Mouse (Mus musculus) CH12.LX (cell line): ENCODE data around the gene Cadm2. TPM values are rescaled to one million over a fixed set of nuclear protein-coding genes. Genes with fewer than 3 reads are reported as not detected.

Source experiments
- DNase-seq: peaks from one replicate; pipeline ENCODE4 v3.0.0-alpha.2; 2013; ENCODE audit errors: extremely low read depth
- H3K27ac ChIP-seq: 2 replicates; pipeline ENCODE4 v1.5.1; 2012; ENCODE audit warnings: low read depth, mild to moderate bottlenecking, control low read depth, moderate library complexity; ENCODE audit not compliant: insufficient read depth
- H3K27me3 ChIP-seq: replicated peaks from 2 replicates; pipeline ENCODE3; 2012; ENCODE audit warnings: inconsistent platforms
- H3K36me3 ChIP-seq, 2 experiments: replicated peaks in 1 of 2; 2 replicates each; pipeline versions ENCODE3 to v1.6.1; 2012; ENCODE audit warnings: inconsistent platforms in 1 of 2, low read length in 1 of 2, mild to moderate bottlenecking in 1 of 2, mixed read lengths in 1 of 2, moderate library complexity in 1 of 2; ENCODE audit not compliant: control insufficient read depth in 1 of 2, insufficient read depth in 1 of 2
- H3K4me1 ChIP-seq, 2 experiments: 2 replicates each; pipeline ENCODE4 v1.6.1; 2012; ENCODE audit warnings: inconsistent platforms in 1 of 2, moderate library complexity in 1 of 2; ENCODE audit not compliant: insufficient read depth in 2 of 2, control insufficient read depth in 1 of 2
- H3K4me2 ChIP-seq: 2 replicates; pipeline ENCODE4 v1.6.1; 2012; ENCODE audit warnings: low read depth, mild to moderate bottlenecking, control low read depth; ENCODE audit not compliant: poor library complexity, insufficient read depth, severe bottlenecking
- H3K4me3 ChIP-seq, 3 experiments: fragments of 150-350 bp in 1 of 3; sonication (generic) in 1 of 3; replicated peaks in 1 of 3; 2 replicates each; pipeline versions ENCODE3 to v1.5.1; 2011 to 2012; ENCODE audit warnings: low read depth in 2 of 3, low read length in 2 of 3, mild to moderate bottlenecking in 2 of 3, moderate library complexity in 2 of 3, control low read depth in 1 of 3, improper control_type of control experiment in 1 of 3, inconsistent platforms in 1 of 3, mixed read lengths in 1 of 3; ENCODE audit not compliant: poor library complexity in 1 of 3
- H3K79me2 ChIP-seq: replicated peaks from 2 replicates; pipeline ENCODE4 v1.6.1; 2012; ENCODE audit warnings: mild to moderate bottlenecking, moderate library complexity; ENCODE audit not compliant: control insufficient read depth, poor library complexity, insufficient read depth, severe bottlenecking; ENCODE audit errors: extremely low read depth
- H3K9ac ChIP-seq: 2 replicates; pipeline ENCODE4 v1.6.1; 2012; ENCODE audit warnings: low read depth, mild to moderate bottlenecking, control low read depth, moderate library complexity; ENCODE audit not compliant: insufficient read depth
- H3K9me3 ChIP-seq: replicated peaks from 2 replicates; pipeline ENCODE3; 2012; ENCODE audit warnings: low read length, inconsistent platforms, mixed read lengths
- BHLHE40 ChIP-seq: IDR thresholded peaks from 2 replicates; pipeline ENCODE4 v1.6.1; 2011; ENCODE audit warnings: mild to moderate bottlenecking, low read depth, low read length, improper control_type of control experiment
- CHD1 ChIP-seq: IDR thresholded peaks from 2 replicates; pipeline ENCODE4 v1.6.1; 2012; ENCODE audit warnings: low read depth, low read length, improper control_type of control experiment, inconsistent platforms
- E2F4 ChIP-seq: IDR thresholded peaks from 2 replicates; pipeline ENCODE4 v1.6.1; 2011; ENCODE audit warnings: low read depth, low read length, improper control_type of control experiment; ENCODE audit not compliant: insufficient replicate concordance
- ELF1 ChIP-seq: IDR thresholded peaks from 2 replicates; pipeline ENCODE4 v1.6.1; 2014; ENCODE audit warnings: low read depth, mild to moderate bottlenecking, inconsistent platforms, low read length, improper control_type of control experiment
- GABPA ChIP-seq: IDR thresholded peaks from 2 replicates; pipeline ENCODE4 v1.6.1; 2012; ENCODE audit warnings: low read depth, low read length, improper control_type of control experiment, inconsistent platforms; ENCODE audit not compliant: insufficient replicate concordance
- JUN ChIP-seq: IDR thresholded peaks from 2 replicates; pipeline ENCODE4 v1.6.1; 2011; ENCODE audit warnings: low read depth, mild to moderate bottlenecking, low read length, improper control_type of control experiment, moderate library complexity; ENCODE audit not compliant: insufficient read depth
- JUND ChIP-seq: conservative IDR thresholded peaks from 2 replicates; pipeline ENCODE4 v1.6.1; 2011; ENCODE audit warnings: low read depth, low read length, improper control_type of control experiment
- MAFK ChIP-seq: IDR thresholded peaks from 2 replicates; pipeline ENCODE4 v1.6.1; 2011; ENCODE audit warnings: low read length, improper control_type of control experiment; ENCODE audit not compliant: insufficient replicate concordance
- MAX ChIP-seq: IDR thresholded peaks from 2 replicates; pipeline ENCODE4 v1.6.1; 2011; ENCODE audit warnings: low read length, improper control_type of control experiment
- MEF2A ChIP-seq: IDR thresholded peaks from 2 replicates; pipeline ENCODE4 v1.6.1; 2014; ENCODE audit warnings: low read depth, mild to moderate bottlenecking, inconsistent platforms, low read length, improper control_type of control experiment, borderline replicate concordance
- MYC ChIP-seq: IDR thresholded peaks from 2 replicates; pipeline ENCODE4 v1.6.1; 2011; ENCODE audit warnings: low read depth, mild to moderate bottlenecking, improper control_type of control experiment, low read length
- NRF1 ChIP-seq: IDR thresholded peaks from 2 replicates; pipeline ENCODE4 v1.6.1; 2014; ENCODE audit warnings: low read depth, mild to moderate bottlenecking, inconsistent platforms, low read length, improper control_type of control experiment, moderate library complexity
- POLR2A ChIP-seq: IDR thresholded peaks from 2 replicates; pipeline ENCODE4 v1.6.1; 2011; ENCODE audit warnings: low read depth, mild to moderate bottlenecking, improper control_type of control experiment, low read length
- RAD21 ChIP-seq: IDR thresholded peaks from 2 replicates; pipeline ENCODE4 v1.6.1; 2011; ENCODE audit warnings: low read depth, mild to moderate bottlenecking, low read length, improper control_type of control experiment, moderate library complexity
- SIN3A ChIP-seq: IDR thresholded peaks from 2 replicates; pipeline ENCODE4 v1.6.1; 2012; ENCODE audit warnings: low read length, improper control_type of control experiment, inconsistent platforms
- TBP ChIP-seq: conservative IDR thresholded peaks from 2 replicates; pipeline ENCODE4 v1.6.1; 2011; ENCODE audit warnings: low read depth, low read length, improper control_type of control experiment
- USF1 ChIP-seq: IDR thresholded peaks from 2 replicates; pipeline ENCODE4 v1.6.1; 2014; ENCODE audit warnings: low read depth, mild to moderate bottlenecking, inconsistent platforms, low read length, improper control_type of control experiment
- USF2 ChIP-seq: conservative IDR thresholded peaks from 2 replicates; pipeline ENCODE4 v1.6.1; 2011; ENCODE audit warnings: low read depth, low read length, improper control_type of control experiment
- ZC3H11A ChIP-seq: IDR thresholded peaks from 2 replicates; pipeline ENCODE4 v1.6.1; 2012; ENCODE audit warnings: low read depth, mild to moderate bottlenecking, inconsistent platforms, low read length, improper control_type of control experiment
- dilution Hi-C: fragments of 300-500 bp; cut with MboI; formaldehyde crosslinking; loops from 2 replicates; pipeline ENCODE4 v1.14.3; 2020; ENCODE audit warnings: low sequenced_read_pairs; ENCODE audit not compliant: extremely low pct_unique_long_range_greater_than_20kb, extremely low pct_ligation_motif_present
- in situ Hi-C: fragments of 300-500 bp; cut with MboI; formaldehyde crosslinking; loops from 3 replicates; pipeline ENCODE4 v1.14.3; 2019; ENCODE audit warnings: low sequenced_read_pairs, low pct_ligation_motif_present, low pct_unique_long_range_greater_than_20kb, mixed read lengths
- polyA plus RNA-seq: library from polyadenylated mRNA; unstranded; fragments of >175 nt; gene quantifications from 2 replicates; pipeline ENCODE4 v1.2.1, GENCODE M21; 2012; ENCODE audit warnings: low read depth; ENCODE audit not compliant: insufficient read length
- total RNA-seq, 2 experiments: library from RNA; depleted of rRNA; stranded (reverse); fragments of 300-350 nt in 1 of 2; fragments of >200 nt in 1 of 2; gene quantifications; 2 replicates each; pipeline ENCODE4 v1.2.3; 2012 to 2014

Gene Cadm2
- total and polyA plus RNA-seq, 3 experiments: not detected

- no peak for DNase-seq
- Histone ChIP-seq H3K9ac (no peak overlapping the region), H3K36me3 (no peaks in the 10 kb centered on the region), H3K4me1 (no peaks in the 10 kb centered on the region), H3K27ac (no peak overlapping the region), H3K27me3 (no peaks in the 10 kb centered on the region), H3K4me2 (no peak overlapping the region), H3K4me3 (no peak overlapping the region), H3K9me3 (peaks cover 30% of the 10 kb centered on the region), H3K79me2 (no peaks in the 10 kb centered on the region)
- in situ Hi-C loops: no loop called here
- TF ChIP-seq MAX (no peak), NRF1 (no peak), MEF2A (no peak), E2F4 (no peak), USF1 (no peak), MAFK (no peak), RAD21 (no peak), CHD1 (no peak), MYC (no peak)
- dilution Hi-C loops: no loop called here
Observed at GRCm38 (mm10) chr16:67311033-67311432, 309.7 kb downstream of the Cadm2 start.

DNA sequence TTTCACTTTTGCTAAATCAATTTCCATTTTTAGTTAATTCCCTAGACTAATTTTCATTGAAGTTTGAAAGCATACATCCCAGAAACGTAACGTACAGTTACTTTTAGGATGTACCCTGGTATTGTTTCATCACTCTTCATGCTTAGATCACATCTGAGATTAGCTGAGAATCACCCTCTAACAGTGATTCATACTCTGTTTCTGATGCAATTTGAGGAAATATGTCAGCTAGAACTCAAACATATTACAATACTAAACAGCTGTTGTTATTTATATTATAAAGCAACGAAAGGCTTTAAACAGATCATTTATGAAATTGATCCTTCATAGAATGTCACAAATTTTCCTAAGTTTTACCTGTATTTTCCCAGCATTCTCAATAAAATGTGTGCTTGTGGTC is 336.0 kb downstream of the Cadm2 start:
- DNase-seq: no peak
- H3K9me3 ChIP-seq: peaks cover 37% of the 10 kb centered on the region
- no peak overlapping the region for H3K9ac ChIP-seq
- H3K4me3 ChIP-seq: no peak overlapping the region
- no peaks in the 10 kb centered on the region for H3K27me3 ChIP-seq
- H3K27ac ChIP-seq: no peak overlapping the region
- no peaks in the 10 kb centered on the region for H3K79me2 ChIP-seq
- TF ChIP-seq USF2 (no peak), NRF1 (no peak), TBP (no peak), POLR2A (no peak), GABPA (no peak), CHD1 (no peak), BHLHE40 (no peak)
- no peak overlapping the region for H3K4me2 ChIP-seq
- in situ Hi-C loops (no loop called here), dilution Hi-C loops (no loop called here)
- no peaks in the 10 kb centered on the region for H3K36me3 ChIP-seq
- H3K4me1 ChIP-seq: no peaks in the 10 kb centered on the region

DNA sequence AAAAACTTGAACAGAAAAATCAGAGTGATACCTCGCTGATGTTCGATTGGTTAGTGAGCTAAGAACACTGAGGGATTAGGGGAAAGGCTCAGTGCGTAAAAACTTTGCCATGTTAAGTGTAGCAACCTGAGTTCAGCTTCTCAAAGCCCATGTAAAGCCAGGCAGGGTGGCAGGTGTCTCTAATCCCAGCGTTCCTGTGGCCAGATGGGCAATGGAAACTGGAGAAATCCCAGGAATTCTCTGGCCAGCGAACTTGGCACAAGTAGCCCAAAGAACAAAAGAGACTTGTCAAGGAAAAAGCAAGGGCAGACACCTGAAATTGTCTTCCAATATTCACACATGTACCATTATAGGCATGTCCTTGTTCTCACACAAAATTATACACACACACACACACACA is 377.1 kb downstream of the Cadm2 start:
- H3K4me2 ChIP-seq: no peak overlapping the region
- H3K36me3 ChIP-seq: no peaks in the 10 kb centered on the region
- dilution Hi-C loops: no loop called here
- no peak overlapping the region for H3K27ac ChIP-seq
- TF ChIP-seq JUN (no peak), SIN3A (no peak), JUND (no peak), ELF1 (no peak), ZC3H11A (no peak), RAD21 (no peak)
- TF ChIP-seq, all 38 proteins: peak for 0
- H3K79me2 ChIP-seq: no peaks in the 10 kb centered on the region
- DNase-seq: no peak
- no peak overlapping the region for H3K9ac ChIP-seq
- H3K27me3 ChIP-seq: no peaks in the 10 kb centered on the region
- H3K9me3 ChIP-seq: peaks cover 35% of the 10 kb centered on the region
- no peak overlapping the region for H3K4me3 ChIP-seq
- no peaks in the 10 kb centered on the region for H3K4me1 ChIP-seq
- in situ Hi-C loops: no loop called here
